Mouse (Mus musculus) heart, embryonic 16.5 days (tissue): ENCODE data around the gene Hspa8. TPM values are rescaled to one million over a fixed set of nuclear protein-coding genes. Genes with fewer than 3 reads are reported as not detected.
A peak's percentile ranks its signal among the peaks of the same experiment; 100 is the strongest.

Experiments used
- ATAC-seq: fragments of 200-750 bp; cut with Nextera tagmentation; replicated peaks from 2 replicates; pipeline ENCODE4 v1.8.0; 2017; ENCODE audit warnings: moderate number of reproducible peaks; ENCODE audit not compliant: insufficient read depth, low FRiP score; ENCODE audit errors: extremely low read depth
- H3K27ac ChIP-seq: fragments of 300-500 bp; sonication (generic); 2 replicates; pipeline ENCODE4 v1.5.1; 2014; ENCODE audit warnings: mild to moderate bottlenecking, low read length, control low read depth, moderate library complexity
- H3K27me3 ChIP-seq: fragments of 300-500 bp; sonication (generic); 2 replicates; pipeline ENCODE4 v1.6.1; 2014; ENCODE audit warnings: low read length, mixed read lengths; ENCODE audit not compliant: control insufficient read depth, insufficient read depth
- H3K36me3 ChIP-seq: fragments of 300-500 bp; sonication (generic); 2 replicates; pipeline ENCODE4 v1.6.1; 2014; ENCODE audit not compliant: control insufficient read depth, insufficient read depth
- H3K4me1 ChIP-seq: fragments of 300-500 bp; sonication (generic); 2 replicates; pipeline ENCODE4 v1.6.1; 2014; ENCODE audit warnings: low read length, mixed read lengths; ENCODE audit not compliant: control insufficient read depth, insufficient read depth
- H3K4me2 ChIP-seq: fragments of 300-500 bp; sonication (generic); 2 replicates; pipeline ENCODE4 v1.6.1; 2014; ENCODE audit warnings: low read depth, mild to moderate bottlenecking, control low read depth, low read length
- H3K4me3 ChIP-seq: fragments of 300-500 bp; sonication (generic); 2 replicates; pipeline ENCODE4 v1.5.1; 2014; ENCODE audit warnings: mild to moderate bottlenecking, control low read depth, low read length
- H3K9ac ChIP-seq: fragments of 300-500 bp; sonication (generic); 2 replicates; pipeline ENCODE4 v1.6.1; 2014; ENCODE audit warnings: low read length, control low read depth
- H3K9me3 ChIP-seq: fragments of 300-500 bp; sonication (generic); replicated peaks from 2 replicates; pipeline ENCODE4 v1.6.1; 2016; ENCODE audit warnings: low read length; ENCODE audit not compliant: control insufficient read depth
- WGBS: fragments of 180-500 bp; shearing (Covaris S2); extraction: QIAGEN DNeasy Blood & Tissue Kit; methylation state at CpG from one replicate; pipeline ENCODE4 v1.1.7; 2014; 5-methylcytosine and 5-hydroxymethylcytosine counted together
- polyA plus RNA-seq: library from polyadenylated mRNA; unstranded; fragments of >200 nt; fragmentation: Nextera tagmentation; extraction: Ambion mirVana; gene quantifications from 2 replicates; pipeline ENCODE4 v1.2.1, GENCODE M21; 2015

The Hspa8 gene
- polyA plus RNA-seq, 1 experiment from 2014 or later: 2,064 TPM

GRCm38 (mm10) chr9:40817325-40818028, 16.7 kb downstream of the Hspa8 start:
- ATAC-seq: no peak
- Histone ChIP-seq H3K4me1 (0 out of 2 replicates have a peak, but pooled peaks cover 5% of the 10 kb centered on the region), H3K4me3 (no peak overlapping the region), H3K27ac (no peak overlapping the region), H3K9ac (no peak overlapping the region), H3K4me2 (no peak overlapping the region), H3K9me3 (no peaks in the 10 kb centered on the region), H3K36me3 (no peaks in the 10 kb centered on the region), H3K27me3 (no peaks in the 10 kb centered on the region)
- WGBS: 80% methylated on average over 5 of the region's 5 CpGs

- no peaks in the 10 kb centered on the region for H3K36me3 ChIP-seq
- no peak overlapping the region for H3K4me3 ChIP-seq
- 35% methylated on average over 6 of the region's 6 CpGs for WGBS
- H3K9ac ChIP-seq: no peak overlapping the region
- H3K27ac ChIP-seq: no peak overlapping the region
- H3K4me1 ChIP-seq: 0 out of 2 replicates have a peak, but pooled peaks cover 5% of the 10 kb centered on the region
- no peak for ATAC-seq
- H3K9me3 ChIP-seq: no peaks in the 10 kb centered on the region
- H3K4me2 ChIP-seq: no peak overlapping the region
- no peaks in the 10 kb centered on the region for H3K27me3 ChIP-seq
Observed at GRCm38 (mm10) chr9:40825601-40826000, 24.8 kb downstream of the Hspa8 start.

- Histone ChIP-seq H3K4me1 (no peaks in the 10 kb centered on the region), H3K4me2 (no peak overlapping the region), H3K9me3 (no peaks in the 10 kb centered on the region), H3K27ac (no peak overlapping the region), H3K27me3 (no peaks in the 10 kb centered on the region), H3K36me3 (no peaks in the 10 kb centered on the region), H3K4me3 (no peak overlapping the region), H3K9ac (no peak overlapping the region)
- WGBS: 80% methylated on average over 4 of the region's 4 CpGs
- ATAC-seq: no peak
Observed at GRCm38 (mm10) chr9:40827366-40827765, 26.6 kb downstream of the Hspa8 start.

GRCm38 (mm10) chr9:40834569-40834968, 33.8 kb downstream of the Hspa8 start:
- 4% methylated on average over 12 of the region's 12 CpGs for WGBS
- no peak overlapping the region for H3K4me3 ChIP-seq
- 0 out of 2 replicates have a peak overlapping the region, but pooled peaks have one; percentile 4 for H3K4me2 ChIP-seq
- no peak overlapping the region for H3K27ac ChIP-seq
- no peaks in the 10 kb centered on the region for H3K9me3 ChIP-seq
- ATAC-seq: no peak
- H3K4me1 ChIP-seq: no peaks in the 10 kb centered on the region
- no peaks in the 10 kb centered on the region for H3K27me3 ChIP-seq
- no peak overlapping the region for H3K9ac ChIP-seq
- no peaks in the 10 kb centered on the region for H3K36me3 ChIP-seq

GRCm38 (mm10) chr9:40836681-40837080, 35.9 kb downstream of the Hspa8 start:
- no peak overlapping the region for H3K9ac ChIP-seq
- 80% methylated on average over 3 of the region's 3 CpGs for WGBS
- H3K27me3 ChIP-seq: no peaks in the 10 kb centered on the region
- no peaks in the 10 kb centered on the region for H3K36me3 ChIP-seq
- H3K9me3 ChIP-seq: no peaks in the 10 kb centered on the region
- no peak overlapping the region for H3K4me2 ChIP-seq
- ATAC-seq: no peak
- H3K27ac ChIP-seq: no peak overlapping the region
- H3K4me3 ChIP-seq: no peak overlapping the region
- no peaks in the 10 kb centered on the region for H3K4me1 ChIP-seq

- H3K27me3 ChIP-seq: no peaks in the 10 kb centered on the region
- no peaks in the 10 kb centered on the region for H3K4me1 ChIP-seq
- no peak for ATAC-seq
- H3K9ac ChIP-seq: no peak overlapping the region
- no peak overlapping the region for H3K4me3 ChIP-seq
- no peak overlapping the region for H3K4me2 ChIP-seq
- H3K9me3 ChIP-seq: no peaks in the 10 kb centered on the region
- 34% methylated on average over 3 of the region's 3 CpGs for WGBS
- H3K27ac ChIP-seq: no peak overlapping the region
- H3K36me3 ChIP-seq: no peaks in the 10 kb centered on the region
Observed at GRCm38 (mm10) chr9:40839662-40840061, 38.9 kb downstream of the Hspa8 start.

GRCm38 (mm10) chr9:40851515-40851914, 50.7 kb downstream of the Hspa8 start:
- Histone ChIP-seq H3K27ac (no peak overlapping the region), H3K9me3 (no peaks in the 10 kb centered on the region), H3K4me2 (no peak overlapping the region), H3K4me1 (no peaks in the 10 kb centered on the region), H3K4me3 (no peak overlapping the region), H3K9ac (no peak overlapping the region), H3K36me3 (no peaks in the 10 kb centered on the region), H3K27me3 (0 out of 2 replicates have a peak, but pooled peaks cover 3% of the 10 kb centered on the region)
- ATAC-seq: no peak
- WGBS: 49% methylated on average over 2 of the region's 2 CpGs

GRCm38 (mm10) chr9:40858461-40859160, 57.8 kb downstream of the Hspa8 start:
- Histone ChIP-seq H3K27ac (no peak overlapping the region), H3K4me3 (peak overlapping the region; percentile 48), H3K36me3 (no peaks in the 10 kb centered on the region), H3K27me3 (peaks cover 7% of the 10 kb centered on the region; the same call in 1 of the 2 replicates), H3K4me1 (peaks cover 2% of the 10 kb centered on the region; the same call in 1 of the 2 replicates), H3K9me3 (no peaks in the 10 kb centered on the region), H3K9ac (0 out of 2 replicates have a peak overlapping the region, but pooled peaks have one; percentile 23), H3K4me2 (peak overlapping the region; percentile 70)
- ATAC-seq: no peak
- 13% methylated on average over 21 of the region's 21 CpGs for WGBS

- no peak overlapping the region for H3K9ac ChIP-seq
- no peak overlapping the region for H3K27ac ChIP-seq
- H3K27me3 ChIP-seq: peaks cover 7% of the 10 kb centered on the region; the same call in 1 of the 2 replicates
- 11% methylated on average over 9 of the region's 9 CpGs for WGBS
- no peak for ATAC-seq
- no peaks in the 10 kb centered on the region for H3K36me3 ChIP-seq
- peak overlapping the region; percentile 70 for H3K4me2 ChIP-seq
- peak overlapping the region; percentile 48 for H3K4me3 ChIP-seq
- H3K9me3 ChIP-seq: no peaks in the 10 kb centered on the region
- H3K4me1 ChIP-seq: peaks cover 2% of the 10 kb centered on the region; the same call in 1 of the 2 replicates
Observed at GRCm38 (mm10) chr9:40859196-40859595, 58.4 kb downstream of the Hspa8 start.
